Mouse (Mus musculus): Measurements from ENCODE around the gene Tipin.

Gene Tipin

DNA sequence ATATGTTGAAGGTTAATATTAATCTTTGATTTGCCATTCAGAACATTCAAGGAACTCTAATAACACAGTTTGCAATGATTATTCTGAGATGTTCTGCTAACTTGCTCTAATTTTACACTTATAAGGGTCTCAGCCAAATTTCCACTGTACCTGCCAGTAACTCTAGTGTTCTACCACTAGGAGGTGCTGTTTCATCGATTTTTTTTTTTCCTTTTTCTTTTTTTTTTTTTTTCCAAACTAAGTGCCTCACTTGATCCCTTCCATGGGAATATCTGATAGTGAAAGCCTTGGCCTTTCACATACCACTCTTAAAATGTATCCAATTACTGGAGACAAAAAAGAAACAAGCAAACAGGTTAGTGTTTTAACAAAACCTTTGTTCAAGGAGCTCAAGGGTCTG, 66.0 kb downstream of the Tipin start:
- DNase-seq: no peak

DNA sequence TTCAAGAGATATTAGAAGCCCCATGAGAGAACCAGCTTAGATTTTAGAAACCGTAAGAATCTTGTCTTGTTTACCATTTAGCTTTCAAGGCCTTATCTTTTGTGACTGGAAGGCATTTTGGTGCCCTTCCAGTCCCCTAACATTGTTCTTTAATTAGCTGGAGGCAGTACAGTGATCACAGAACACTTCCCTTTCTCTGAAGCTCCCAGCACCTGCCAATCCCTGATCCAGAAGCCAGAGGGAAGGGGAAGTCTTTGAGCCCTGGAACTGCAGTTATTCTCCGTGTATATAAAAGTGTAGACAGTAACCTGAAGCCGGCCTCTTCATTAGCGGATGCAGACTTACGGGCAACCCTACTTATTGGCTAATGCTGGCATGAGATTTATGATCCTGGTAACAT, 68.1 kb downstream of the Tipin start:
- DNase-seq: no peak

DNA sequence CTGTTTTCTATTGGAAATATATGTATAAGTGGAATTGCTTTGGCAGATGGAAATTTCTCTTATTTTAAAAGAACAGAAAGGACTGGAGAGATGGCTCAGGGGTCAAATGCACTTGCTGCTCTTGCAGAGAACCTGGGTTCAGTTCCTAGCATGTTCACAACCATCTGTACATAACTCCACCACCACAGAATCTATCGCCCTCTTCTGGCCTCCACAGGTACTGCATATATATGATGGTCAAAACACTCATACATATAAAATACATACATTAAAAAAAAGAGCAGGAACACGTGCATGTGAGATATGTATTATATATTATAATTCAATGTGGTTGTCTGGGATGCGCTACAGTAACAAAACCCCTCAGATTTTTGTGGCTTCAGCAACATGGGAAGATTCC, 69.8 kb downstream of the Tipin start:
- DNase-seq: peak; percentile 32
